Mouse (Mus musculus) cerebellum, adult 2 months (tissue): Measurements from ENCODE around the gene Spen.

ENCODE experiments used
- CTCF ChIP-seq: fragments of 200-500 bp; IDR thresholded peaks from 2 replicates; pipeline ENCODE4 v1.5.1; 2011; ENCODE audit warnings: low read depth, mild to moderate bottlenecking, control low read depth, low read length, moderate library complexity, borderline replicate concordance; ENCODE audit not compliant: insufficient read depth
- POLR2A ChIP-seq: fragments of 200-500 bp; IDR thresholded peaks from 2 replicates; pipeline ENCODE4 v1.6.1; 2011; ENCODE audit warnings: low read length, control low read depth, borderline replicate concordance; ENCODE audit not compliant: insufficient read depth

- TF ChIP-seq CTCF (no peak), POLR2A (no peak)
Observed at GRCm38 (mm10) chr4:141534947-141535680, 3.3 kb downstream of the Spen start.
